Mouse (Mus musculus): ENCODE data around the gene Dennd5a. TPM values are rescaled to one million over a fixed set of nuclear protein-coding genes. Genes with fewer than 3 reads are reported as not detected.

Dennd5a gene
- total and polyA plus RNA-seq, 2 experiments: 24.1 to 26.2 TPM

DNA sequence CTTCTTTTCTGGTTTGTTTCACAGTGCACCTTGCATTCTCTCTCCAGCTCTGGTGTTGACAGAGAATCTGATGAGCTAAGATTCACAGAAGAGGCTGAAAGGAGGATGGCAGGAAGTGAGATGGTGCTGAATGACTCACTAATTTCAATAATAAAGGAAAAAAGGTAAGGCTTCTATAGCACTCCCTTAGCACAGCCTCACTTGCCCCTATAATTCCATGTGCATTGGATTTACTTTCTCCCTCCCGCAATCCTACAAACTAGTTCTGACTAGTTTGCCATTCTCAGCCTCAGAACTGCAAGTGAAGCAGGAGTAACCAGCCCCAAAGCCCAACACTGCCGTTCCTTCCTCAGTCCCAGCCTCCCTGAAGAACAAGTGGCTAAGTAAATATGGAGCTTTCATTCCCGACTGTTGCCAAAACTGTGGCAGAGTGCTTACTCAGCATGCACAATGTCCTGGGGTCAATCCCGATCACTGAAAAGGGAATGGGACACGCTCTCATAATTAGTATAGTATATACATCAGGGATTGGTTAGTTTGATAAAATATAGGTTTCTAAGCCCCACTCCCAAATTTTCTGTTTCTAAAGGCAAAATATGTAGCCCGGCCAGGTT, 15.7 kb downstream of the Dennd5a start:
- no peak overlapping the region for H3K9ac ChIP-seq (ENCODE audit: low read depth, low read length)
- TF ChIP-seq POLR2A (IDR thresholded peaks at IDR 0.05; ENCODE audit: extremely low read depth, insufficient read depth, low read length) (no peak), CTCF (IDR thresholded peaks at IDR 0.05; ENCODE audit: low read depth, low read length) (no peak)
- DNase-seq (ENCODE audit: extremely low read depth, low read depth, low spot score): peak; percentile 69
- H3K4me1 ChIP-seq (ENCODE audit: control insufficient read depth, insufficient read depth, low read length): peaks cover 7% of the 10 kb centered on the region; the same call in 1 of the 2 replicates
- no peaks in the 10 kb centered on the region for H3K27me3 ChIP-seq (ENCODE audit: control insufficient read depth, insufficient read depth, low read length)
- WGBS: 27% methylated on average over 6 of the region's 6 CpGs
- no peaks in the 10 kb centered on the region for H3K36me3 ChIP-seq (ENCODE audit: control insufficient read depth, insufficient read depth, low read length)
- H3K79me2 ChIP-seq (ENCODE audit: control insufficient read depth, insufficient read depth, low read length): peaks cover 31% of the 10 kb centered on the region
- H3K4me3 ChIP-seq (ENCODE audit: insufficient read depth, low read depth, low read length): no peak overlapping the region
- no peak overlapping the region for H3K27ac ChIP-seq (replicated peaks; ENCODE audit: insufficient read depth, low read depth, low read length)

DNA sequence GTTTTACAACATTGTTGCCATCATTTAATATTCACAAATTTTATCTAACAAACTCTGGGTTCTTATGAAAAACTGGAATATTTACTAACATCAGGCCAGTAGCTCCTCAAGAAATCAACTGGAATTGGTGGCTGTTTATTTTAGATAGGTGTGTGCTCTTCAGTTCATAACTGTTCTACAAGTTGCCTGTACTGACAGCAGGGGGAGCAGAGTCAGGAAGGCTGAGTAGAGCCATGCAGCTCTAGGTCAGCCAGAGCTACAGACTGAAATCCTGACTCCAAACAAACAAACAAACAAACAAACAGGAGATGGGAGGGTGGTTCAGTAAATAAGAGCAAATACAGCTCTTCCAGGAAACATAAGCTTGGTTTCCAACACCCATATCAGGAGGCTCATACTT, 30.6 kb downstream of the Dennd5a start:
- Histone ChIP-seq H3K79me2 (ENCODE audit: control insufficient read depth, insufficient read depth, low read length) (no peaks in the 10 kb centered on the region; the same call in 1 of the 2 replicates), H3K4me1 (ENCODE audit: control insufficient read depth, insufficient read depth, low read length) (no peaks in the 10 kb centered on the region), H3K27me3 (ENCODE audit: control insufficient read depth, insufficient read depth, low read length) (no peaks in the 10 kb centered on the region), H3K9ac (ENCODE audit: low read depth, low read length) (no peak overlapping the region), H3K4me3 (ENCODE audit: insufficient read depth, low read depth, low read length) (no peak overlapping the region), H3K36me3 (ENCODE audit: control insufficient read depth, insufficient read depth, low read length) (peaks cover 14% of the 10 kb centered on the region), H3K27ac (replicated peaks; ENCODE audit: insufficient read depth, low read depth, low read length) (no peak overlapping the region)
- no peak for TF ChIP-seq POLR2A (IDR thresholded peaks at IDR 0.05; ENCODE audit: extremely low read depth, insufficient read depth, low read length)
- TF ChIP-seq CTCF (IDR thresholded peaks at IDR 0.05; ENCODE audit: low read depth, low read length): peak; percentile 25; the same call in 1 of the 2 replicates
- DNase-seq (ENCODE audit: extremely low read depth, low read depth, low spot score): no peak

- Histone ChIP-seq H3K27ac (replicated peaks; ENCODE audit: insufficient read depth, low read depth, low read length) (no peak overlapping the region), H3K9ac (ENCODE audit: low read depth, low read length) (no peak overlapping the region), H3K4me3 (ENCODE audit: insufficient read depth, low read depth, low read length) (no peak overlapping the region), H3K27me3 (ENCODE audit: control insufficient read depth, insufficient read depth, low read length) (no peaks in the 10 kb centered on the region), H3K79me2 (ENCODE audit: control insufficient read depth, insufficient read depth, low read length) (no peaks in the 10 kb centered on the region; the same call in 1 of the 2 replicates), H3K36me3 (ENCODE audit: control insufficient read depth, insufficient read depth, low read length) (peaks cover 9% of the 10 kb centered on the region), H3K4me1 (ENCODE audit: control insufficient read depth, insufficient read depth, low read length) (no peaks in the 10 kb centered on the region)
- 97% methylated on average over 6 of the region's 6 CpGs for WGBS
- TF ChIP-seq CTCF (IDR thresholded peaks at IDR 0.05; ENCODE audit: low read depth, low read length): no peak
- DNase-seq (ENCODE audit: extremely low read depth, low read depth, low spot score): no peak
These were observed 31.9 kb downstream of the Dennd5a start for GRCm38 (mm10) chr7:109928365-109928764.

DNA sequence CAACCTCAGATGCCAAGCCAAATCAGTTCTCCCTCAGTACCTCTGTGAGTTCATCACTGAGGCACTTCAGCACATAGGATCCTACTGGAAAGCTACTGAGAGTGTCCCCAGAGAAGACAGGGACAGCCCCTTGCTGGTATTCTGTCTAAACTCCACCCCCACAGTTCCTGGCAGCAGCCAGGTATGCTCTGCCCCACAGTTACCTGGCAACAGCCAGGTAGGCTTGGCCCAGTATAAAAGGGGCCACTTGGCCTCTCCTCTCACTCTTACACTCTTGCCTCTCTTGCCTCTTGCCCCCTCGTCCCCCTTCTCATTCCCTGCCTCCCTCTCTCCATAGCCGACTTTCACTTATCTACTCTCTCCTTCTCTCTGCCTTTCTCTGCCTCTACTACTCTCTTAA, 35.3 kb downstream of the Dennd5a start:
- peaks cover 13% of the 10 kb centered on the region for H3K36me3 ChIP-seq (ENCODE audit: control insufficient read depth, insufficient read depth, low read length)
- no peak overlapping the region for H3K27ac ChIP-seq (replicated peaks; ENCODE audit: insufficient read depth, low read depth, low read length)
- TF ChIP-seq POLR2A (IDR thresholded peaks at IDR 0.05; ENCODE audit: extremely low read depth, insufficient read depth, low read length) (no peak), CTCF (IDR thresholded peaks at IDR 0.05; ENCODE audit: low read depth, low read length) (no peak)
- H3K27me3 ChIP-seq (ENCODE audit: control insufficient read depth, insufficient read depth, low read length): no peaks in the 10 kb centered on the region
- no peaks in the 10 kb centered on the region for H3K79me2 ChIP-seq (ENCODE audit: control insufficient read depth, insufficient read depth, low read length)
- H3K4me3 ChIP-seq (ENCODE audit: insufficient read depth, low read depth, low read length): no peak overlapping the region
- no peak for DNase-seq (ENCODE audit: extremely low read depth, low read depth, low spot score)
- H3K4me1 ChIP-seq (ENCODE audit: control insufficient read depth, insufficient read depth, low read length): no peaks in the 10 kb centered on the region
- H3K9ac ChIP-seq (ENCODE audit: low read depth, low read length): no peak overlapping the region
- 90% methylated on average over 2 of the region's 2 CpGs for WGBS

GRCm38 (mm10) chr7:109922889-109923288, 37.4 kb downstream of the Dennd5a start:
- Histone ChIP-seq H3K79me2 (ENCODE audit: control insufficient read depth, insufficient read depth, low read length) (no peaks in the 10 kb centered on the region), H3K27me3 (ENCODE audit: control insufficient read depth, insufficient read depth, low read length) (no peaks in the 10 kb centered on the region), H3K4me3 (ENCODE audit: insufficient read depth, low read depth, low read length) (no peak overlapping the region), H3K36me3 (ENCODE audit: control insufficient read depth, insufficient read depth, low read length) (peaks cover 20% of the 10 kb centered on the region), H3K9ac (ENCODE audit: low read depth, low read length) (no peak overlapping the region), H3K4me1 (ENCODE audit: control insufficient read depth, insufficient read depth, low read length) (no peaks in the 10 kb centered on the region), H3K27ac (replicated peaks; ENCODE audit: insufficient read depth, low read depth, low read length) (no peak overlapping the region)
- 97% methylated on average over 4 of the region's 4 CpGs for WGBS
- no peak for DNase-seq (ENCODE audit: extremely low read depth, low read depth, low spot score)
- TF ChIP-seq CTCF (IDR thresholded peaks at IDR 0.05; ENCODE audit: low read depth, low read length): no peak
- no peak for TF ChIP-seq POLR2A (IDR thresholded peaks at IDR 0.05; ENCODE audit: extremely low read depth, insufficient read depth, low read length)

GRCm38 (mm10) chr7:109906165-109906564, 54.1 kb downstream of the Dennd5a start:
- Histone ChIP-seq H3K4me1 (ENCODE audit: control insufficient read depth, insufficient read depth, low read length) (no peaks in the 10 kb centered on the region), H3K36me3 (ENCODE audit: control insufficient read depth, insufficient read depth, low read length) (peaks cover 68% of the 10 kb centered on the region), H3K9ac (ENCODE audit: low read depth, low read length) (no peak overlapping the region), H3K27ac (replicated peaks; ENCODE audit: insufficient read depth, low read depth, low read length) (no peak overlapping the region), H3K79me2 (ENCODE audit: control insufficient read depth, insufficient read depth, low read length) (no peaks in the 10 kb centered on the region), H3K27me3 (ENCODE audit: control insufficient read depth, insufficient read depth, low read length) (no peaks in the 10 kb centered on the region), H3K4me3 (ENCODE audit: insufficient read depth, low read depth, low read length) (no peak overlapping the region)
- no peak for TF ChIP-seq CTCF (IDR thresholded peaks at IDR 0.05; ENCODE audit: low read depth, low read length)
- no peak for TF ChIP-seq POLR2A (IDR thresholded peaks at IDR 0.05; ENCODE audit: extremely low read depth, insufficient read depth, low read length)
- DNase-seq (ENCODE audit: extremely low read depth, low read depth, low spot score): no peak
- 98% methylated on average over 2 of the region's 2 CpGs for WGBS

Data from liver, adult 2 months (tissue).